Mouse (Mus musculus) telencephalon, adult 2 months (tissue): ENCODE measurements at regions not wholly inside any gene's neighbourhood (a gene's known extent, or its start where the extent isn't known, plus 50 kb on each side); places are given as distances from the start of the nearest gene placed in this dataset.
"Not testable (repeated sequence)": the region's sequence is repeated elsewhere in the genome, so short reads cannot be mapped to it uniquely, and the experiment has no call there.

Experiments used
- DNase-seq: peaks from one replicate; pipeline ENCODE4 v3.0.0-alpha.2; 2011; ENCODE audit warnings: low read depth, low spot score

- DNase-seq: no peak
Observed at GRCm38 (mm10) chr2:23928836-23929235, 120.4 kb downstream of the Hnmt start.

GRCm38 (mm10) chr2:23926921-23927320 lies 122.3 kb downstream of the Hnmt start:
- DNase-seq: no peak

GRCm38 (mm10) chr2:23908776-23909175 lies 140.4 kb downstream of the Hnmt start:
- peak; percentile 2 for DNase-seq

- not testable (repeated sequence) for DNase-seq
Observed at GRCm38 (mm10) chr2:23906906-23907700, 142.1 kb downstream of the Hnmt start.

DNA sequence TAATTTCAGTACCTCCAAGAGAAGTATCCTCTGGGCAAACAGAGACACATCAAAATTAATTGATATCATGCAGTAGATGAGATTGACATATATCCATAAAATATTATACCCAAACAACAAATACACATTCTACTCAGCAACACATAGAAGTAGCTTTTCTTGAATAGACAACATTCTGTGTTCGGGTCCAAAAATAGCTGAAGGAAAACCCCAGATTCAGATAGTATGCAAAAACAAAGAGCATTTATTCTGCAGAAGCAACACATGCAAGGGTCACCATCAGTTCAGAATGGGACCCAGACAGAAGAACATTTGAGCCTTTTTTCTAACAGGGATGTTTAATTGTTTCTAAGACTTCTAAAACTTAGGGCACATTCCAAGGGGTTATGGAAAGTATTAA lies 150.1 kb downstream of the Hnmt start:
- no peak for DNase-seq

GRCm38 (mm10) chr2:23897011-23897410 lies 152.2 kb downstream of the Hnmt start:
- no peak for DNase-seq

- no peak for DNase-seq
Observed at GRCm38 (mm10) chr2:23893216-23893615, 156.0 kb downstream of the Hnmt start.

GRCm38 (mm10) chr2:23867419-23867818 lies 181.8 kb downstream of the Hnmt start:
- DNase-seq: no peak

GRCm38 (mm10) chr2:23866326-23866725 lies 182.9 kb downstream of the Hnmt start:
- DNase-seq: no peak

- not testable (repeated sequence) for DNase-seq
Observed at GRCm38 (mm10) chr2:23862277-23862676, 186.9 kb downstream of the Hnmt start.
